Mouse (Mus musculus) megakaryocyte, embryonic 14.5 days (primary cell): ENCODE results near the gene Cd151.

ENCODE experiments used
- FLI1 ChIP-seq: IDR thresholded peaks from 2 replicates; pipeline ENCODE4 v1.6.1; 2012; ENCODE audit warnings: low read length, inconsistent platforms, mixed read lengths
- GATA1 ChIP-seq: IDR thresholded peaks from 3 replicates; pipeline ENCODE4 v1.6.1; 2012; ENCODE audit warnings: mixed read lengths, low read length, inconsistent platforms, borderline replicate concordance

- TF ChIP-seq FLI1, result no peak
- TF ChIP-seq GATA1, result no peak
Measured at GRCm38 (mm10) chr7:141469901-141470636, 2.9 kb downstream of the Cd151 start.
